Mouse (Mus musculus) cerebellum, postnatal 4 days (tissue): ENCODE data around the gene Prpf38b.

Experiments
- DNase-seq, 2 experiments: peaks; one replicate each; pipeline ENCODE4 v3.0.0; 2022; ENCODE audit warnings: low spot score in 2 of 2, mixed read lengths in 1 of 2

Gene Prpf38b

DNA sequence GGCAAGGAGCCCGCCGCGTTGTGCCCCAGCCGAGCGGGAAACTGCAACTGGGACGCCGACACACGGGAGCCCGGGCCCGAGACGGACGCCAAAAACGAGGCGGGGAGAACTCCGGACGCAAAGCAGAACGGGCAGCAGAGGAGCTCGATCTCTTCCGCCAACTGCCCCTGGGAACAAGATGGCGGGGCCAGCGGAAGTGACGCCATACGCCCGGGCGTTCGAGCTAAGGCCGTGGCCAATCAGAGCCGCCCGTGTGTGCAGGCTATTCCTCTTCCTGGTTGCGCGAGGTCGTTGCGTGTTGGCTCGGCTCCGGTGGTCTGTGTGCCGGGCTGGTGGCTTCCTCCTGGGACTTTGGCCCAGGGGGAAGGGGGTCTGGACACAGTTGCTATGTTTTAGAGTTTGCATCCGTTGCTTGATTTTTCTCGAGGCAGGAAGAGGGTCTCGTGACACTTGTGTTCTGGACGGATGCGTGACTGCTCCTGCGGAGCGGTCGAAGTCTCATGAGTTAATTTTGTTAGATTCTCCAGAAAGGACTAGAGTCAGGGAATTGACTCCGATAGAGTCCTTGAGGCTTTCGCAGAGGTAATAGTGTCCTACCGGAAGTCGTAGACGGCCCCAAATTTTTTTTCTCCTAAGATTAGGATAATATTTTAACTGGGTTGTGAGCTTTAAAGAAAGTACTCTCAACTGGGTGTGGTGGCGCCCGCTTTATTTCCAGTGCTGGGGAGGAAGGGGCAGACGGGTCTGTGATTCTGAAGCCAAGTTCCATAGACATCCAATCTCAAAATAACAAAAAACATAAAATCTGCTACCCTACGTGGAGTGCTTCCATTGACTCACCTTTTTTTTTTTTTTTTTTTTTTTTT is at the start of gene Prpf38b:
Gene Prpf38b, minus strand, starts transcription at position 180 of the 866 bp plus-strand sequence.
- DNase-seq, result peak; percentile 83 to 93

GRCm38 (mm10) chr3:108961226-108961625 is 49.7 kb upstream of the Prpf38b start:
- DNase-seq, result peak in 1 of 2 experiments; percentile 44

DNA sequence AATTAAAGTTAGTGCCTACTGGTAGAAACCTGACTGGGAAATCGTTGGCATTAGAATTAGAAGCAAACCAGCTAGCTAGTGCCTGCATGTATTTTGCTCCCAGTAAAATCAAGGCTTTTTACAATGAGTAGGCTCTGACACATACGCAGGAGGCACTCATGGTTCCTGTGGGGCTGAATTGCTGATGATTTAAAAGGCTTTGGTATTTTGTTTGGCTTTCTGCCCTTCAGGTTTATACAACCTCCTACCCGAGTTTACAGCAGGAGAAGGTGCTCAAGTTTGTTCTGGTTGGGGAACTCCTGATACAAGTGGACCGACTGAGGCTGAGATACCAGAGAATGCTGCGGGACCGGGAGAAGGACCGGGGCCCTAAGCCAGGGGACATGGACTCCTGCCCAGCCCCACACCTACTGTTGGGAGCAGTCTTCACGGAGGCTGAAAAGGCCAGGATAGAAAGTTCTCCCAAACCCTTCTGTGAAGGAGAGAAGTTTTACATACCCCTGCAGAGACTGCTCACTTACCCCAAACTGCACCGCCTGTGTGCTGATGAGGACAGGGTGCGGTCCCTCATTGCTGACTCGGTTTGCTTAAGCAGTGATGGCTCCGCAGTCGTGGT is 48.3 kb upstream of the Prpf38b start:
- no peak for DNase-seq

DNA sequence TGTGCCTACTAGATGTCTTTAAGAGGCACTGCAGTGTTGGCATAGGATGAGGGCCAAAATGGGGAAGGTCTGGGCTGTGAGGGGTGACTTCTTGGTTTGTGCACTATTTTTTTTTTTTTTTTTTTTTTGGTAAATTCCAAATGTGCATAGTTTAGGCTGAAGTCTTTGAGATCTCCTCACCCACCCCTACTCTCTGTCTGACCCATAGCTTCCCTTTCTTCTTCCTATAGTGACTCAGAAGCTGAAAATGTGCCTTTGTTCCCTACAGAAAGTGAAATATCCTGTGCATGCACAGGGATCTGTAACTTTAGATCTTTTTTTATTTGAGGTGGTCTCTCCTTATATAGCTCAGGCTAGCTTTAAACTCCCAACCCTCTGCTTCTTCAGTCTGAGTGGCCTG is 46.4 kb upstream of the Prpf38b start:
- DNase-seq, result no peak

DNA sequence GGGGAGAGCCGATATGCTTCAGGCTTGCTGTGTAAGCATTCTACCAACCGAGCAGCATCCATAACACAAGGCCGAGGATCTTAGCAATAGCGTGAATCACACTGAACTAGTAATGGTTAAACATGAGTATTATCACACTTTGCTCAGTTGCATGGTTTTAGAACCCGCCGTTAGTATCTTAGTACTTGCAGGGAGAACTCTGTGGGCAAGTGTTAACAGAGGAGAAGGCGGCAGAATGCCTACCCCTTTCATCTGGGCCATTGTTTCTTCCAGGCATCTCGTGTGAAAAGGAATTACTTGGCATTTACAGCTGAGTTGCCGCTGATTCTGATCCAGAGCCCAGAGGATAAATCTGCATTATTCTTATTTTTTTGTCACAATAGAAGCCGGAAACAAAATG is 29.5 kb upstream of the Prpf38b start:
- no peak for DNase-seq

DNA sequence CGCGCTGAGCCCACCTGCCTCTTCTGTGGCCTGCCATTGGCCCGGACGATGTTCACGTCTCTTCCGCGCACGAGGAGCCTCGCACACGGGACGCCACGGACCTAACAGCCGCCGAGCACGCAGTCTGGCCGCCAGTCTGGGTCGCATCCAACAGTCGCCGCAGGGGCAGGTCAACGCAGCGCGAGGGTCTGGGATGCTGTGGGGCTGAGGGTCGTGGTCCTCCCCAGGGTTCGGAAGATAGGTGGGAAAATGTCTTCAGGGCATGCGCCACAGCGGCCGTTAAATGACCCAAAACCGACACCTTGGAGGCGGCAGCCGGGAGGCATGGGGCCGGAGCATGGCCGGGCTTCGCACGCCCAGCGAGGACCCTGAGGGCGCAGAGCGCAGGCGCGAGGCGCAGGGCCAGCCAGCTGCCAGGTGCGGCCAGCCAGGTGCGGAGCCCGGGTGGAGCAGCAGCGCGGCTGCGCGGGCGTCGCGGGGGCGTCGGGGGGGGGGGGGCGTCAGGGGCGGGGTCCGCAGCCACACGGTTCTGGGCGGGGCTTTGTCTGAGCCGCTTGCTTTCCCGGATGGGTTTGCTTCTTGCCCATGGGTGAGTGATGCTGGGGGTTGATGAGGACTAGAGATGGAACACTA is 28.6 kb upstream of the Prpf38b start, which contains the start of gene Gm9857:
Gene Gm9857, minus strand, starts transcription at position 445 of the 633 bp plus-strand sequence.
- peak in 1 of 2 experiments; percentile 24 for DNase-seq

- no peak for DNase-seq
Measured at GRCm38 (mm10) chr3:108939573-108939972, 28.0 kb upstream of the Prpf38b start, which contains the start of gene Henmt1. Gene Henmt1 (plus strand): TSS chr3:108939873.

GRCm38 (mm10) chr3:108938691-108939090 is 27.2 kb upstream of the Prpf38b start:
- no peak for DNase-seq

GRCm38 (mm10) chr3:108933557-108933956 is 22.0 kb upstream of the Prpf38b start:
- no peak for DNase-seq

GRCm38 (mm10) chr3:108926308-108926707 is 14.8 kb upstream of the Prpf38b start:
- DNase-seq, result no peak

- DNase-seq, result no peak
Measured at GRCm38 (mm10) chr3:108925677-108926076, 14.2 kb upstream of the Prpf38b start.

DNA sequence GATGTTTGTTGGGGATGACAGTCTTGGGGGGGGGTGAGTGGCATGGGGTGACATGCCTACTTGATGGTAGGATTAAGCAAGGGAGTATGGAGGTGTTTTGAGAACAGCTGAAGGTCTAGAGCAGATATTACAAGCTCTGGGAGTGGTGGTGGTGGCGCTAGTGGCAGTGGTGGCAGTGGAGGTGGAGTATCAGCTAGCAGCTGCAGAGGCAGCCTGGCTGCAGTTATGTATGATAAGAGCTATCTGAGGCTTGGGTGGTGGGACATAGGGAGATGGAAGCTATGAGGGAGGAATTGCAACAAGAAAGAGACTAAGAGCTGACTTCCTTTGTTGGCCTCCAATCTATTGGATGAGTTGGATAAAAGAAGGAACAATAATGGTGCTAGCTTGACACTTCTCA is 10.3 kb upstream of the Prpf38b start:
- no peak for DNase-seq

DNA sequence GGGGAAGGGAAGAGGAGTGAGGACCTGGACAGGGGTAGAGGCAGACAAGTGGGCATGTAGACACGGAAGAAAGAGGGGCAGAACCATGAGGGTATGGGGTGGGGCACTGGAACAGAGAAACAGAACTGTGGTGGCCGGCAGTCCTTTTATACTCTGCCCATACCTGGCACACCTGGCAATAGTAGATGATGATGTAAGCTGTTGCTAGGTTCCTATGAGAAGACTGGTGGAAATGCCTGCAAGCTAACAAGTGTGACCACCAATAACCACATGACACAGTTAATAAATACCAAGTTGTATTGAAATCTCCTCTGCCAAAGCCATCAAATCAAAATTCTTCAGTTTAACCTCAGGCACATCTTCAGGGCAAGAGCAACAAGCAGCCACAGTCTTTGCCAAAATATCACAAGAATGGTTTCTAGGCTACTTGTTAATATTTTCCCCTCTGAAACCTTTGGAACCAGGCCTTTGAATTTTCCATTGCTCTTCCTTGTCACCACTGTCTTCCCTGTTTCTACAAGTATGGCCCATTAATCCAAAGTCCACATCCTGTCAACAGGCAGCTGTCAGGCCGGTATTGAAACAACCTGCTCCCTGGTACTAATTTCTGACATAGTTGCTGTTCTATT is 9.0 kb upstream of the Prpf38b start:
- DNase-seq, result no peak

DNA sequence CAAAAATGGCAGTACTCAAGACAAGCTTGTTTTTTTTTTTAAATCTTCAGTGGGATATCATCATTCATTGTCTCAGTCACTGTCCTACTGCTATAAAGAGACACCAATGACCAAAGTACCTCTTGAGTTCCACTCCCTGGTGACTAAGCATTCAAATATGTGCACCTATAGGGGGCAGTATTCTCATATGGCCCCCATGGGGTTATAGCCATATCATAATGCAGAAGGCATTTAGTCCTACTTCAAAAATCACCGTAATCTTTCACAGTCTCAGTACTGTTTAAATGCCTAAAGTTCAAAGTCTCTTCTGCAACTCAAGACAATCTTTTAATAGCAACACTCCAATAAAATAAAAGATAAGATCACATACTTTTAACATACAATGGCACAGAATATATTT is 7.3 kb upstream of the Prpf38b start:
- no peak for DNase-seq

DNA sequence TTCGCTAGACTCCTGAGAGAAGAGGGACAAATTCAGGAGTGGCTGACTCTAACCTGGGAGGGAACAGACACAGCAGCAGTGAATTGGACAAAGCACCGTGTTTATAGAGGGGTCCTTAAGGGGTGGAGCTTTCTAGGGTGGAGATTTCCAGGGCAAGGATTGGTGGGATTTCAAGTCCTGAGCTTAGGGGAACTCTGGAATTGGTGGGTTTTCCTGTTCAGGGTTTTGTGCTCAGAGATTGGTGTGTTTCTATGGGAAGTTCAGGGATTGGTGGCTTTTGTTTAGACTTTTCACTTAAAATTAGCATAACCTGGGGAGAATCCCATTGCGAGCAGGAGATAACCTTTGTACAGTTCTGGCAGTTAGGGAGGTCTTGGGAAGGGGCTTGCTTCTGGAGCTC is 6.5 kb upstream of the Prpf38b start:
- no peak for DNase-seq

DNA sequence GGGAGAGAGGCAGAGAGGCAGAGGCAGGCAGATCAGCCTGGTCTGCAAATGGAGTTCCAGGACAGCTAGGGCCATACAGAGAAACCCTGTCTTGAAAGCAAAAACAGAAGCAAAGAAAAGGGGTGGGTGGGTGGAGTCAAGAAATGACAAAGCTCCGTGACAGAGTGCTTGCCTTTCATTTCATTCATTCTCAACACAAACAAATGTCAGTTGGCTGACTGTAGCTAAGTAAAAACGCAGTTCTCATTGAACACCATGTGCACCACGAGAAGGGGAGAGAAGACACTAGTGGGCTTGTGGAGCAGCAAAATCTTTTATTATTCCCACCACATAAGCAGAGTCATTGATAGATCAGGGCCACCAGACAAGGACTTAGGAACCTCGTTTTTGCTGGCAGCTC is 5.3 kb upstream of the Prpf38b start:
- DNase-seq, result no peak

DNA sequence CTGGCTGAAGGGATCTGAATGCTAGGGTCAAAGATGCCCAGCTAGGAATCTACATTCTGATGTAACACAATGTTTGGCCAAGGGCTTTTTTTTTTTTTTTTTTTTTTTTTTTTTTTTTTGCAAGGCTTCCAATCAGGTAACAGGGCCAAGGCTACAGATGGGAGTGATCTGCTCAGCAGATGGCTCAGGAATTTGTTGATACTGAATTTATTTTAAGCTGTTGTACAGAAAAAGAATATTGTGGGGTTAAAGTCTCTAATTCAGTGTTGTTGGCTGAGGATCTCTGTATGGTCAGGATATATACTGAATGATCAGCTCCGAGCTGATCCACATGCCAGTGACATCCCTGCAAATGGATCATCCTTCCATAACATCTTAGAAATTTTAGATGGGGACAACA is 4.5 kb upstream of the Prpf38b start:
- DNase-seq, result no peak

DNA sequence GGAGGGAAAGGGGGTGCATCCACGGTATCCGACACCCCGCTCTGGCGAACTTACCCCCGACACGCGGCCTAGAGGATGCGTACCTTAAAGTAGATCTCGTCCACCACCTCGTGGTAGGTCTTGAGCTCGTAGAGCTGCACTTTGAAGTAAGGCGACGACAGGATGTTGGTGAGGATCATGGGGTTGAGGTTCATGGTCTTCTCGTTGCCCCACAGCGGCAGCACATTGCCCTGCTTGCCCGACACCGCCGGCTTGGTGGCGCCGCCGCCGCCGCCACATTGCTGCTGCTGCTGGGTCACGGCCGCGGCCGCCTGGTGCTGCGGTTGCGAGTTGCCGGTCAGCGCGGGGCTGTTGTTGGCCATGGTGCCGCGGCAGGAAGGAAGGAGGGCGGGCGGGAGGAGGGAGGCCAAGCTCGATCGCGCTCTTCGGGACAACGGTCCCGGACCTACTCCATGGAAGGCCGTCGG is 413 bp downstream of the Prpf38b start:
- DNase-seq, result peak; percentile 29 to 53

- no peak for DNase-seq
Measured at GRCm38 (mm10) chr3:108910303-108911080, 1.0 kb downstream of the Prpf38b start.

GRCm38 (mm10) chr3:108902934-108903333 is 8.6 kb downstream of the Prpf38b start:
- no peak for DNase-seq

- DNase-seq, result no peak
Measured at GRCm38 (mm10) chr3:108902038-108902437, 9.5 kb downstream of the Prpf38b start.
